Mouse (Mus musculus) adrenal gland, postnatal 25 days (tissue): ENCODE measurements at regions not wholly inside any gene's neighbourhood (a gene's known extent, or its start where the extent isn't known, plus 50 kb on each side); places are given as distances from the start of the nearest gene placed in this dataset.
A peak's percentile ranks its signal among the peaks of the same experiment; 100 is the strongest.

Source experiments
- DNase-seq: peaks from one replicate; pipeline ENCODE4 v3.0.0; 2021; ENCODE audit warnings: mixed read lengths

DNA sequence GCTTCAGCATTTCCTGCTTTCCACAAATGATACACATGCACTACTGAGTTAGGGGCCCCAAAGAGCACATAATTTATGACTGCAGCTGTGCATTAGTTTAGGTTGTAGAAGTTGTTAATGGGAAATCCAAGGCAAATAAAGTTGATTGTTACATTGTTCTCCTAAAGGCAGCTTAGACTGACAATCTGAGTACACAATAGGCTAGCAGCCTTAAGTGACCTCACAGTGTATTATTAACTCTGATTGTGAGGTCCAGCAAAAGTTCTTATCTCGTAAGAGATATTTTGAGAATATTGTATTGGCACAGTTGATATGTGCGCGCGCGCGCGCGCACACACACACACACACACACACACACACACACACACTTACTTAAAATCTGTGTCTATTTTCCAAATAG, 70.5 kb upstream of the Yae1d1 start:
- DNase-seq: no peak

DNA sequence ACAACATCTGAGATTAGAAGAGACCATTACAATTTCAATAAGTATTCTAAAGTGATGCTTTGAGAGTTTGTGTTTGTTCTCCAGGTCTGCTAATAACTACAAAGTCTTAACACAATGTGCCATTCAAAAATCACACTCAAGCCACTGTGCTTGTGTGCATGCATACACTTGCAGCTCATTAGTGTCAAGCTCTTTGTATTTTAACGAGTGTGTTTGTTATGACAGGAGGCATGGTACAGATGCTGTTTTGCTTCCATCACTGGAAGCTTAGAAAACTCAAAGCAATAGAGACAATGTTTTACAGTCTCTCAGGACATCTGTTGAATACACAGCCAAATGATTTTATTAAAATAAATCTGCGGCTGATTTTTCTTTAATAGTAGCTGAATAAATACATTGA, 67.1 kb upstream of the Yae1d1 start:
- DNase-seq: no peak

DNA sequence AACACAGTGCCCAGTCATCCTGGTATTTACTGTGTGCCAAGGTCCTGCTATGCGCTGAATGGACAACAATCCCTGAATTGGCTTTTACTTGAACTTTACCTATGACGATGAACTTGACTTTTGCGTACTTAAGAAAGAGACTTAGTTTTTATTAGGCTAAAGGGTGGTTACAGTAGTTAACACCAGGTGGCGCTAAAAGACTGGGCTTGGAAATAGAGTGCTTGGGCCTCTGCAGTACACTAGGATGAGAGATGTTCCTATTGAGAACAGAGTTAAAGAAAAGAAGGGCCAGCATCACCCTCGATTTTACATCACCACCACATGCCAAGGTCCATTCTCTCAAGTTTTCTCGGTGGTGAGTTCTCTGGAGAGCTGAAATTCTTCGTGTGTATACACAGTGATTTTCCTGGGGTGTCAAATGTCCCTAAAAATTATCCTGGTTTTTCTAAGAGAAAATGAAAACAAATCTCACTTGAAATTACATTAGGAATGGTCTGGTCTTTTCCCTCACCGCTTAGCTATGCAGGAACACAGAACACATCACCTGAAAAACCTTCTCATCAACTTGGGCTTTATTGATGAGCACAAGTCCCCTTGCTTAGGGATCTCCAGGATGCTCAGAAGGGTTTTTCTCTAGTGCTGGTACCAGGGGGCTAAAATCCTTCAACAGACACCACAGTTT, 64.2 kb upstream of the Yae1d1 start:
- DNase-seq: peak; percentile 13

DNA sequence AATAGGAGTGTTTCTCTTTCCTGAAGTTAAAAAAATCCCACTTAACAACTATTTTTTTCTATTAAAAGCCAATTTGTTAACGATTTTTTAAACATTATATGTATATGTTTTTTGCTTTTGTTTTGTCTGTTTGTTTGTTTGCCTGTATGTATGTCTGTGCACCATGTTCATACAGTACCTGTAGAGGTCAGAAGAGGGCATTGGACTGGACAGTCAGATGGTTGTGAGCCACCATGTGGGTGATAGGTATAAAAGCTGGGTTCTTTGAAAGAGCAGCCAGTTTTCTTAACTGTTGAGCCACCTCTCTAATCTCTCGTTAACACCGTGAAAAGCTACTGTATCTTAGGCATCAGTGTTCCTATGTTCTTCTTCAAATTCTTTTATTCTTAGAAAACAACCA, 63.7 kb upstream of the Yae1d1 start:
- no peak for DNase-seq

DNA sequence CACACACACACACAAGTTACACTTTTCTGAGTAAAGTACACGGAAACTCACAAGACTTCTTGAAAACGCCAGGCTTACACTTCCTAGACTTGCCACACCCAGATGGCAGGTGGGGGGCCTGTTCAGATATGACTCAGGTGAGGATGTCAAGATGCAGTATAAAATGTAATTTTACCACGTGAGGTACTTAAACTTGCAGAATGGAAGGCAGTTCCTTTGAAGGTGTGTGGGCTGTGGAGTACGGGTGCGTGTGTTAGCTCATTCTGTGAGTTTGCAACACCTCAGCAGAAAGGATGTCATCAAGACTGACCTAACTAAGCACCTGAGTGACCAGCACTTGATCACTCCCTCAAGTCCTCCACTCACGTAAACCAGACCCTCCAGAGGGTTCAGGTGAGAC, 50.0 kb upstream of the Yae1d1 start:
- DNase-seq: no peak
